In the genomic region with DNA sequence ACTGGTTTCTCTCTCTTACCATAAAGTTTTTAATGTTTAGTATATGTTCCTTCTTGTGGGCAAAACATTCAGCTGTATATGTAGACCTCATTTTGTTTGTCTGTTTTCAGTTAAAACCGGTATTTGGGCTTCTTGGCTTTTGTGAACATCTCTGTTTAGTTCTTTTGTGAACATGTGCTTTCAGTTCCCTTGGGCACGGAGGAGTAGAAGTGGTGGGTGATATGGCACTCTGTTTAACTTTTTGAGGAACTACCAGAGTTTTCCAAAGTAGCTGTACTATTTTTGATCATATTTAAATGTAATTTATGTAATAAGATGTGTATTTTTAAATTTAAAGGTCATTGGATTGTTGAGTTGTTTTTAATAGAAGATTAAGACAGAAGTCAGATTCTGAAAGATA, we compare ENCODE assay signal across 16 mouse cellular contexts.
"Had no signal": no experiment of that assay in that cellular context is flagged by ENCODE, and none has a peak within 500 bp of the region (broad histone marks: within the 10 kb centered on the region; RNA-seq: fewer than 3 reads in every experiment).

No protein-coding gene starts in this region.

- DNase-seq: gastrocnemius, adult 2 months; gastrocnemius, postnatal 10 days; gastrocnemius, postnatal 25 days; heart, adult 11 months; heart, adult 2 months; heart, postnatal 14 days; heart, postnatal 36 days; kidney, adult 11 months; kidney, adult 2 months; kidney, adult 9 months; kidney, postnatal 14 days; kidney, postnatal 36 days; layer of hippocampus, adult 9-11 months; liver had no signal

- ATAC-seq: hindbrain, postnatal 0 days; intestine, embryonic 16.5 days had no signal
